In genomic region chr11:50565466-50566211, GRCm38 (mm10) we compare ENCODE assay signal across 11 mouse cellular contexts. TPM values are rescaled to one million over a fixed set of nuclear protein-coding genes. Genes with fewer than 3 reads are reported as not detected.
DNase-seq lines count a peak whose midpoint lies in the region; ATAC-seq and TF ChIP-seq lines count a peak whose summit lies in the region.
"Had no signal": no experiment of that assay in that cellular context is flagged by ENCODE, and none has a peak within 500 bp of the region (broad histone marks: within the 10 kb centered on the region; RNA-seq: fewer than 3 reads in every experiment).

No protein-coding gene starts in this region.

- no peaks in the 10 kb centered on the region for H3K36me3 ChIP-seq in hindbrain, embryonic 15.5 days
- no peaks in the 10 kb centered on the region for H3K36me3 ChIP-seq in hindbrain, embryonic 11.5 days (ENCODE audit: control insufficient read depth, insufficient read depth, low read length)
- no peaks in the 10 kb centered on the region for H3K36me3 ChIP-seq in liver, embryonic 14.5 days (replicated peaks; ENCODE audit: control insufficient read depth, insufficient read depth, low read depth)
- H3K36me3 ChIP-seq in forebrain, embryonic 14.5 days (ENCODE audit: control insufficient read depth, insufficient read depth, low read length) = no peaks in the 10 kb centered on the region
- H3K36me3 ChIP-seq in midbrain, embryonic 10.5 days = no peaks in the 10 kb centered on the region
- H3K36me3 ChIP-seq: midbrain, embryonic 12.5 days had no signal

- no peaks in the 10 kb centered on the region for H3K4me1 ChIP-seq in hindbrain, embryonic 15.5 days (replicated peaks)
- no peaks in the 10 kb centered on the region for H3K4me1 ChIP-seq in hindbrain, embryonic 11.5 days (replicated peaks; ENCODE audit: control insufficient read depth, insufficient read depth, low read length)
- H3K4me1 ChIP-seq in liver, embryonic 14.5 days (replicated peaks; ENCODE audit: control insufficient read depth in 2 of 2, insufficient read depth in 2 of 2, low read length in 1 of 2) = no peaks in the 10 kb centered on the region; a peak in 1 of 4 replicates
- no peaks in the 10 kb centered on the region for H3K4me1 ChIP-seq in forebrain, embryonic 14.5 days (ENCODE audit: control insufficient read depth, insufficient read depth, low read length)
- H3K4me1 ChIP-seq in midbrain, embryonic 10.5 days = peaks cover 5% of the 10 kb centered on the region
- H3K4me1 ChIP-seq: midbrain, embryonic 12.5 days had no signal

- no peak for DNase-seq in hindbrain, embryonic 11.5 days (ENCODE audit: low spot score)
- peak; percentile 40 for DNase-seq in brain, adult 2 months (ENCODE audit: low read depth, low spot score)
- peak in 1 of 3 experiments; percentile 10 for DNase-seq in liver, embryonic 14.5 days (ENCODE audit: low read depth in 3 of 3, low spot score in 3 of 3)
- peak; percentile 86 for DNase-seq in thymus, postnatal 0 days (ENCODE audit: low spot score)
- no peak for DNase-seq in forebrain, embryonic 14.5 days (ENCODE audit: low spot score)
- DNase-seq in frontal cortex, postnatal 36 days (ENCODE audit: low spot score in 2 of 2) = no peak
- no peak for DNase-seq in midbrain, embryonic 10.5 days (ENCODE audit: low spot score)

- no peak overlapping the region for H3K4me3 ChIP-seq in hindbrain, embryonic 15.5 days
- no peak overlapping the region for H3K4me3 ChIP-seq in hindbrain, embryonic 11.5 days (ENCODE audit: low read depth, low read length)
- H3K4me3 ChIP-seq in liver, embryonic 14.5 days (ENCODE audit: insufficient read depth in 1 of 2, low read depth in 2 of 2, low read length in 2 of 2) = no peak overlapping the region
- no peak overlapping the region for H3K4me3 ChIP-seq in forebrain, embryonic 14.5 days (ENCODE audit: low read depth, low read length)
- no peak overlapping the region for H3K4me3 ChIP-seq in midbrain, embryonic 10.5 days
- H3K4me3 ChIP-seq: layer of hippocampus, adult 2 months; midbrain, embryonic 12.5 days had no signal

- H3K27ac ChIP-seq in hindbrain, embryonic 15.5 days (replicated peaks) = no peak overlapping the region
- H3K27ac ChIP-seq in hindbrain, embryonic 11.5 days (ENCODE audit: low read depth, low read length) = no peak overlapping the region
- H3K27ac ChIP-seq in liver, embryonic 14.5 days = no peak overlapping the region
- no peak overlapping the region for H3K27ac ChIP-seq in forebrain, embryonic 14.5 days (ENCODE audit: low read depth, low read length)
- H3K27ac ChIP-seq in midbrain, embryonic 10.5 days (replicated peaks) = no peak overlapping the region
- H3K27ac ChIP-seq: hindbrain, embryonic 14.5 days; layer of hippocampus, adult 2 months; midbrain, embryonic 12.5 days had no signal

- WGBS in hindbrain, embryonic 15.5 days = 82% methylated on average over 20 of the region's 20 CpGs
- WGBS in hindbrain, embryonic 11.5 days = 85% methylated on average over 20 of the region's 20 CpGs
- WGBS in liver, embryonic 14.5 days (ENCODE audit: insufficient replicate concordance) = 17% methylated on average over 20 of the region's 20 CpGs
- WGBS in forebrain, embryonic 14.5 days = 85% methylated on average over 20 of the region's 20 CpGs
- WGBS in midbrain, embryonic 10.5 days = 85% methylated on average over 20 of the region's 20 CpGs

- no peak for ATAC-seq in hindbrain, embryonic 15.5 days (ENCODE audit: low FRiP score, low read depth)
- ATAC-seq in hindbrain, embryonic 11.5 days (ENCODE audit: low FRiP score) = no peak
- 0 out of 2 replicates have a peak, but pooled peaks have one; percentile 41 for ATAC-seq in liver, embryonic 14.5 days (ENCODE audit: insufficient read depth)
- ATAC-seq in forebrain, embryonic 14.5 days = no peak

- H3K9ac ChIP-seq in hindbrain, embryonic 15.5 days = no peak overlapping the region
- no peak overlapping the region for H3K9ac ChIP-seq in hindbrain, embryonic 11.5 days (ENCODE audit: low read depth, low read length)
- H3K9ac ChIP-seq in liver, embryonic 14.5 days (replicated peaks) = no peak overlapping the region; the same call in 1 of the 2 replicates
- no peak overlapping the region for H3K9ac ChIP-seq in forebrain, embryonic 14.5 days (ENCODE audit: low read length)
- H3K9ac ChIP-seq: hindbrain, embryonic 14.5 days; midbrain, embryonic 12.5 days had no signal

- TF ChIP-seq EP300 in liver, embryonic 14.5 days (IDR thresholded peaks at IDR 0.05; ENCODE audit: low read depth) = no peak

- no peaks in the 10 kb centered on the region for H3K27me3 ChIP-seq in hindbrain, embryonic 15.5 days
- H3K27me3 ChIP-seq in hindbrain, embryonic 11.5 days (ENCODE audit: control insufficient read depth, insufficient read depth, low read length) = no peaks in the 10 kb centered on the region
- H3K27me3 ChIP-seq in liver, embryonic 14.5 days (ENCODE audit: control insufficient read depth, insufficient read depth, low read length) = no peaks in the 10 kb centered on the region
- H3K27me3 ChIP-seq in forebrain, embryonic 14.5 days (replicated peaks; ENCODE audit: control insufficient read depth, insufficient read depth, low read length) = no peaks in the 10 kb centered on the region
- no peaks in the 10 kb centered on the region for H3K27me3 ChIP-seq in midbrain, embryonic 10.5 days (ENCODE audit: low read depth, poor library complexity, severe bottlenecking)
- H3K27me3 ChIP-seq: midbrain, embryonic 12.5 days had no signal

- no peaks in the 10 kb centered on the region for H3K9me3 ChIP-seq in hindbrain, embryonic 15.5 days
- H3K9me3 ChIP-seq in hindbrain, embryonic 11.5 days (ENCODE audit: control insufficient read depth, low read length) = no peaks in the 10 kb centered on the region
- no peaks in the 10 kb centered on the region for H3K9me3 ChIP-seq in liver, embryonic 14.5 days (ENCODE audit: control insufficient read depth, low read length)
- H3K9me3 ChIP-seq in forebrain, embryonic 14.5 days (replicated peaks; ENCODE audit: control insufficient read depth, low read length) = no peaks in the 10 kb centered on the region
- no peaks in the 10 kb centered on the region for H3K9me3 ChIP-seq in midbrain, embryonic 10.5 days (replicated peaks)
- H3K9me3 ChIP-seq: midbrain, embryonic 12.5 days had no signal

- TF ChIP-seq CTCF in liver, embryonic 14.5 days (IDR thresholded peaks at IDR 0.05; ENCODE audit: low read depth) = no peak

- H3K4me2 ChIP-seq in hindbrain, embryonic 15.5 days = 0 out of 2 replicates have a peak overlapping the region, but pooled peaks have one; percentile 3
- no peak overlapping the region for H3K4me2 ChIP-seq in hindbrain, embryonic 11.5 days (replicated peaks; ENCODE audit: low read depth, low read length)
- peak overlapping the region; percentile 38; the same call in 1 of the 2 replicates for H3K4me2 ChIP-seq in liver, embryonic 14.5 days (ENCODE audit: low read depth)
- H3K4me2 ChIP-seq in forebrain, embryonic 14.5 days (ENCODE audit: low read length) = no peak overlapping the region
- H3K4me2 ChIP-seq: hindbrain, embryonic 14.5 days; midbrain, embryonic 12.5 days had no signal

RNA-seq across cellular contexts. Expression of gene Adamts2, which starts 36.2 kb away (rescaled TPM):
- 5.5 and 5.9 TPM in 2 replicates for polyA plus RNA-seq in hindbrain, embryonic 15.5 days (2015; fragmentation: Nextera tagmentation; extraction: Ambion mirVana)
- polyA plus RNA-seq in hindbrain, embryonic 11.5 days (2014; fragmentation: Nextera tagmentation; extraction: Ambion mirVana) = 1.8 and 2.4 TPM in 2 replicates
- 0.88 and 1.1 TPM in 2 replicates for polyA plus RNA-seq in liver, embryonic 14.5 days (2012; rRNA removed)
- 0.73 and 0.83 TPM in 2 replicates for polyA plus RNA-seq in liver, embryonic 14.5 days (2014; fragmentation: Nextera tagmentation; extraction: Ambion mirVana)
- 3.2 and 3.3 TPM in 2 replicates for polyA plus RNA-seq in thymus, postnatal 0 days (2015; fragmentation: Nextera tagmentation; extraction: Ambion mirVana)
- polyA plus RNA-seq in forebrain, embryonic 14.5 days (2014; fragmentation: Nextera tagmentation; extraction: Ambion mirVana) = 0.69 and 2.1 TPM in 2 replicates
- polyA plus RNA-seq in midbrain, embryonic 10.5 days (2016; fragmentation: Nextera tagmentation; extraction: Ambion mirVana) = 0.41 and 1.0 TPM in 2 replicates

Comparison
In these comparisons a context has a peak if more than half of its experiments do, and no peak if none do; other contexts are left out.
1. H3K4me2 ChIP-seq: peak in hindbrain, embryonic 15.5 days (single experiment) and liver, embryonic 14.5 days (single experiment); none in hindbrain, embryonic 11.5 days (single experiment) and forebrain, embryonic 14.5 days (single experiment).
2. DNase-seq: peak in brain, adult 2 months (single experiment) and thymus, postnatal 0 days (single experiment); none in hindbrain, embryonic 11.5 days (single experiment), forebrain, embryonic 14.5 days (single experiment), frontal cortex, postnatal 36 days (0 of 2) and midbrain, embryonic 10.5 days (single experiment).